Mouse (Mus musculus): ENCODE measurements at regions not wholly inside any gene's neighbourhood (a gene's known extent, or its start where the extent isn't known, plus 50 kb on each side); places are given as distances from the start of the nearest gene placed in this dataset.

- DNase-seq: no peak
Observed at GRCm38 (mm10) chr14:17234898-17235297, 415.9 kb upstream of the Rarb start.

DNA sequence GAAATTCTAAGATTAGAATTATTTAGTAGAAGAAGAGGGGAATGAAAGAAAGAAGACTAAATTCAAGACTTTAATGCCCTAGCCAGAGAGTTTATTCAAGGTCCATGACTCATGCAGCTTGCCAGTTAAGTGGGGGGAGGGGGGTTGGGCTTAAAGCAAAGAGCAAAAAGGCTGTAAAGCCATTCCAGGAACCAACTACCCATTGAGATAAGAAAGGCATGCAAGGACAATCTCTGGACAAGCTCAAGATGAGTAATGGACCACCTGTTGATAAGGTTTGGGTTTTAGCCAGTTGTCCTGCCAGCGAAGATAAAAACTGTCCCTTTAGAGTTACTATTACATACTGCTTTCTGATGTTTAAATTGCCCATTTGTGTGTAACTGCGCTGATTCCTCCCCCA, 392.5 kb upstream of the Rarb start:
- no peak for DNase-seq

- DNase-seq: no peak
Observed at GRCm38 (mm10) chr14:17205691-17206090, 386.7 kb upstream of the Rarb start.

- DNase-seq: peak; percentile 8
Observed at GRCm38 (mm10) chr14:17203251-17204015, 384.5 kb upstream of the Rarb start.

DNA sequence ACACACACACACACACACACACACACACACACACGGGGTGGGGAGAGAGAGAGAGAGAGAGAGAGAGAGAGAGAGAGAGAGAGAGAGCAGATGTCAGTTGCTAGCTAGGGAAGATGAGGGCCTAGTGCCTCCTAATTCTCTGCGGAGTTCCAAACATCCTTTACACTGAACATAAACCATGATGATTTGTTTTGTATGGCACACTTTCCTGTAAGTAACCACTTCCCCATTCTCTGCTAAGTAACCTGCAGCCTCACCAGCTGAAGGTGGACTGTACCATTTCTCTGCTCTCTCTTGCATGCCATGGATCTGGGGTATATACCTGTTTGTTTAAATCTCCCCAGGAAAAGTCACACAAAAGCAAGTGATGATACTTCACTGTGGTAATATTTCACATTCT, 374.0 kb upstream of the Rarb start:
- DNase-seq: no peak

DNA sequence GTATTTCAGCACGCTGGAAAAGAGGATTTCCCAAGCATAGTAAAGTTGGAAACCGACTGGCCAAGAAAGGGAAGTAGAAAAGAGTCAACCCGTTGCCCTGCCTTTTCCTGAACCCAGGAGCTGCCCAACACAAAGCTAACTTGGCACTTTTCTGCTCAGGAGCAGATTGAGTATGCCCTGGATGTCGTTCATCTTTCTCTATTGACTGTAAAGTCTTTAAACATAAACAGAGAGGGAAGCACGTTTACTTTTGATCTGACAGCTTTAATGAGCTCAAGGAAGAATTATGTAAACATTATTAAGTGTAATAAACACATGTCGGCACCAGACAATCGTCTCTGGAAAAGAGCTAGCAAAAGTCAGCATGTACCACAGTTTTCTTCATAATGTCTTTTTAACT, 354.3 kb upstream of the Rarb start:
- no peak for DNase-seq

- DNase-seq: peak; percentile 85
Observed at GRCm38 (mm10) chr14:17172330-17173110, 353.6 kb upstream of the Rarb start.

DNA sequence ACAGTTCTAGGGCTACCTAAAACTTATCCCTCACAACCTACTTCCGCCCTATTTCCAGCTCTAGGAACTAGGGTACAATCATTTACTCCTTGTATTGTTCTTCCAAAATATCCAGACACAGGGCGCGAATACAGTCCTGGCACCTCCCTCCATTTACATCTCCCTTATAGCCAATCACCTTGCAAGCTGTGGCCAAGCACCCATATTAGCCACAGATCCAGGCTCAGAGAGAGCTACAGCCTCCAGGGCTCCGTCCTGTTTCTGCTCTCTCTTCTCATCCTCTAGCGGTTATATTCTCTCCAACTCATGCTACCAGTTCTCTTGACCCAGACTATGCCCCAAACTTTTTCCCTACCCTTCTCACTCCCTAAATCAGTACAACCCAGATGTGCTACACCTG, 352.9 kb upstream of the Rarb start:
- no peak for DNase-seq

DNA sequence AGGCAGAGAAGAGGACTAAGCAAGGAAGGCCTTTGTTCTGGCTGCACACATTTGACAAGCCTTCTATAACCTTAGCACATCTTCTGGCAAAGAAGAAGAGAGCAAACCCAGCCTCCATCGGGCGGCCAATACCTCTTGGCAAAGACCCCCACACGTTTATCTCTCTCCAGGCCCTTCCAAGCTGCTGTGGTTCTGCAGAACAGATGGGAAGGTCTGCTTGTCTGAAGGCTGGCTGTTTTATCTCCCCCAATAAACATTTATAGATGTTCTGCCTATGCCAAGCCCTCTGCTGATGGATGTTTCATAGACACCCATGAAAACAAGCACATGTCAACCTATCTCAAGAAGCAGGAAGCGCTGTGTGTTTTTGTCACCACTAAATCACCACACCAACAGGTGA, 339.4 kb upstream of the Rarb start:
- DNase-seq: no peak

GRCm38 (mm10) chr14:17156402-17156954, 337.5 kb upstream of the Rarb start:
- DNase-seq: no peak

DNA sequence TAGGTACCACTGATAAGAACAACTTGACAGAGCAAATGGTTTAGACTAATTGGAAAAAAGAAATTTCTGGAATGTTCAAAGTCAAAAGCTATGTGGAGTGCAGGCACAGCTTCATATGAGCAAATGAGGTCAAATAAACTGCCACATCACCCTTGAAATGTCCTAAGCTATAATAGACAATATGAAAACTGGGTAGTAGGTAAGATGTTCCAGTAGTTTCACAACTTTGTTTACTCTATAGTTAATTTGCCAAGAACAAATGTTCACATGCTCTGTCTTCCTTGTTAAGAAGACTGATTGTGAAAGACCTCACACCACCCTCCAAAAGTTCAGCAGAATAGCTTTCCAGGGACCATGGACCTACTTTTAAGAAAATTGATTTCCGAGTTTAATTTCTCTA, 301.7 kb upstream of the Rarb start:
- no peak for DNase-seq

- no peak for DNase-seq
Observed at GRCm38 (mm10) chr14:17106668-17107067, 287.7 kb upstream of the Rarb start.

DNA sequence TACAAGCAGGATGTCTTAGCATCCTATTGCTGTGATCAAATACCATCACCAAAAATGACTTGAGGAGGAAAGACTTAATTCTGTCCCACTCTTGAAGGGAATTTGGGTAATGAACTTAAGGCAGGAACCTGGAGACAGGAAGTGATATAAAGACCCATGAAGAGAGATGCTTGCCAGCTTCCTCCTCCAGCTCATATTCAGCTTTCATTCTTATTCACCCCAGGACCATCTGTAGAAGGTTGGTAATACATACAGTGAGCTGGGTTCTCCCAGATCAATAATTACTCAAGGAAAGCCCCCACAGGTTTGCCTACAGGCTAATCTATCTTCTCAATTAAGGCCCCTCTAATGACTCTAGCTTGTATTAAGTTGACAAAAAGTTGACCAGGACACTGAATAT, 283.5 kb upstream of the Rarb start:
- DNase-seq: no peak

DNA sequence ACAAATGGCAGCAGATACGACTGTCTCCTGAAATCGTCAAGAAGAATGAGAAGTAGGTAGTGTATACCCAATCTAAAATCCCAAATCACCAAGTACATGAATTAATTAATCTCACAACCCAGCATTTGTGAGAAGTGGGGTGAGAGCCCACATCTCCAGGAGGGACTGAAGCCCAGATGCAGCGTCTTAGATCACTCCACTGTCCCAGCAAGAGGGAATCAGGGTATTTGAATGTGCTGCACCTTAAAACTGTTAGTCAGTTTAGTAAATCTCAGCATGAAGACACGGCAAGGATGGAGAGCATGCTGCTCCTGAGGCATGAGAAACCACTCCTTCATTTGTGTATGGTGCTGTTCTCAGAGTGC, 271.6 kb upstream of the Rarb start:
- no peak for DNase-seq

GRCm38 (mm10) chr14:17089640-17090572, 270.9 kb upstream of the Rarb start:
- DNase-seq: peak; percentile 29

DNA sequence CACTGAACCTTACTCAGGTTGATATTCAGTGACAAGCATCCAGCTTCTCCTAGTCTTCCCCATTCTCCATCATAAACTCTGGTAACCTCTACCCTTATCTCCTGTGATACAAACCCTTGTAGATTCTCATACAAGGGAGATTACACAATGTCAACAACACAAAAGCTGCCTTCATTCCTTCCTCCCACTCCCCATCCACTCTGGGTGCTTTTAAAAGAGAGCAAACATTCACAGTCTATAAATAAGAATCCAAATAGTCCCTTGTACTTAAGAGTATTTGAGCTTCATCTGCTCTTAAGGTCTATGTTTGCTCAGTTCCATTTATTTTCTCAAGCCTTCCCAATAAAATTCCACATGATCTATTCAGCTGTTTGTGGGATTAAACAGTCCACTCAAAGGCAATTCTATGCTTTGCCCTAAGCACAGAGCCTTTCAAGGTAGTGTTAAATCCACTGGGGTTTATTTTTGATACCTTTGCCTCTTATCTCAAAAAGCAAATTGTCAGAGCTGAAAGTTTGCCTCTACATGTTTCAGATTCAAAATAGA, 270.2 kb upstream of the Rarb start:
- no peak for DNase-seq

DNA sequence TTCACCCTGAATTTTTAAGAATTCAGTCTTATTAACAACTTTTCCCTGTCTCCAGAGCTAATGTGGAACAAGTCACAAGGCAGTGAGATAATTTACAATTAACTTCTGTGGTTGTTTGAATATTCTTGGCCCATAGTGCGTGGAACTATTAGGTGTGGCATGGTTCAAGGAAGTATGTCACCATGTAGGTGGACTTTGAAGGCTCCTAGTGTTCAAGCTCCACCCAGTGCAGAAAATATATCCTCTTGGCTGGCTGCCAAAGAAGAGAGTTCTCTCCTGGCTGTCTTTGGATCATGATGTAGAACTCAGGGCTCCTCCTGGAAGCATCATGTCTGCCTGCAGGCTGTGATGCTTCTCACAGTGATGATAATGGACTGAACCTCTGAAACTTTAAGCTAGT, 268.9 kb upstream of the Rarb start:
- DNase-seq: no peak

DNA sequence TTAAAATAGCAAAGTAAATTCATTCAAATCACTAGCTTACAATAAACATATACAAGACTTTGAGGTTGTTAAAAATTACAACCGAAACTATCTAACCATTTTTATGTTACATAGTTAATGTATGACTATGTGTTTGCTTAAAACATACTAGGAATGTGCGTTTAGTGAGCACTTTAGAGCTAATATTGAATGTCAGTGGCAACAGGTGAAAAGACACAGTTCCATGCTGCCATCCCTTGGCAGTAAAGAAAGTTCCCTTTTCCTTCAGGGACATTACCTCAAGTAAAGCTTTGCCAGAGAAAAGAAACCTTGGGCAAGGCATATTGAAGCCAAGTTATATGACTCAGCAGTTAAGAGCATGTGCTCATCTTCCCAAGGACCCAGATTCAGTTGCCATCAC, 265.0 kb upstream of the Rarb start:
- DNase-seq: no peak

DNA sequence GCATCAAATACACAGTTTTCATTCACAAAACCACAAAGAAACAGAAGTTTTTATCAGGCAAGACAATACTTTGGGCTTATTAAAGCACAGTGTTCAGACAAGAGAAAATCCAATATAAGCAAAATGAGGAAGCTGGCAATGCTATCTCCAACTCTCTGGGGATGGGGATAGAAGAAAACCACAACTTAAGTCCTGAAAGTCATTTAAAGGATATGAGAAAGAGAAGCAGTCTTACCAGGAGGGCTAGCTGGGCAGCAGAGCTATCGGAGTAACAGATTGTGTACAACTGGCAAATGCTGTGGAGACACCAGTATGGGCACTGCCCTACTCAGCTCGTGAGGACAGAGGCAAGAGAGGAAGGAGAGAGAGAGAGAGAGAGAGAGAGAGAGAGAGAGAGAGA, 262.9 kb upstream of the Rarb start:
- DNase-seq: no peak

DNA sequence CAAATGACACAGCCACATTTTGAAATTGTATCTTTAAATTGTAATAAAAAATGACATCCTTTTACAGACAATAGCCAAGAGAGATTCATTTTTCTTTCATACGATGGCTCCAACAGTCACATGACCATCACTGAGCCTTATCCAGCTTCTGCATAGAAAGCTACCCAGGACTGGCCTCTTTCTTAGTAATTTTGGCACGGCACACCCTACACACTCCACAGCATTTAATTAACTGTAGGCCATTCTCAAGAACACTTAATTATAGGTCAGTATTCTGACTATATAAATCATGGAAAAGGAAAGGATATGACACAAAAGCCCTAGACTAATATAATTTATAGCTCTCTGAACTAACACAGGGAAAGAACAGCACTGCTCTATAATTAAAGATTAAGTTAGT, 260.6 kb upstream of the Rarb start:
- no peak for DNase-seq

GRCm38 (mm10) chr14:17061358-17061757, 242.4 kb upstream of the Rarb start:
- DNase-seq: no peak

GRCm38 (mm10) chr14:17058438-17058837, 239.5 kb upstream of the Rarb start:
- DNase-seq: no peak

DNA sequence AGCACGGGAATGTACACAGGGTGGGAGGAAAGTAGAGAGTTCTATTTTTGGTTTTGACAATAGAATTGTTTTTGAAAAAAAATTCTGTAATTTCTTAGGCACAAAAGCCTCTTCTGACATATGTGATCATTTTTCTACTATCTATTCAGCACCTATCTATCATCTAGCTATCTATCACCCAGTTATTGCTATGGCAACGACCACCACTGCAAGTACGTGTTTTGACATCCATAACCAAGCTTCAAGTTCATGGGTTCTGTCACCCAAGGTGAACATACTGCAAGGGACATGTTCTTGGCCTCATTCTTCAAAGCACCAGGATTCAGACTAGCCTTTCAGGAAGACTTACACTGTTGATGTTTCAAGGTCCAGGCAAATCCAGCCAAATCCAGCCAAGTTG, 238.4 kb upstream of the Rarb start:
- no peak for DNase-seq

Measured in embryo, embryonic 11 days (tissue).